Mouse (Mus musculus): ENCODE results near the gene Gabarap. TPM values are rescaled to one million over a fixed set of nuclear protein-coding genes. Genes with fewer than 3 reads are reported as not detected.
"Not testable (repeated sequence)": the region's sequence is repeated elsewhere in the genome, so short reads cannot be mapped to it uniquely, and the experiment has no call there.

Gene Gabarap
- polyA plus RNA-seq, 1 experiment from 2014 or later: 1,136 TPM

DNA sequence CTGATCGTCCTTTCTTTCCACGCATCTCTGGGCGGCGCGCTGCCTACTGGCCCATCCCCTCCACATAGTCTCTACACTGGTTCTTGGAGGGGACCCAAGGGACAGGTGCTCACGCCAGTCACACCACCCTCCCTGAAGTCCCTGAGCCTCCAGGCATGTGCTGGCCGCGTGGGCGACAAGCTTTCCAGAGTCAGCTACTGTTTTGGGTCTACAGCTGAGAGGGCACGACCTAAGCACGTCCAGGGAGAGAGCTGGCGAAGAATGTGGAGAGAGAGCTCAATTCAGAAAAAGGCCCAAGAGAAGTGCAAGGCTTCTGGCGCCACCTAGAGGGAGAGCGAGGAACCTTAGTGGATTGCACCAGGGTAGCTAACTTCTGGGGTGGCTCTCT, 42.2 kb upstream of the Gabarap start:
- H3K4me3 ChIP-seq (ENCODE audit: low read depth, low read length): peak overlapping the region; percentile 47
- no peaks in the 10 kb centered on the region for H3K9me3 ChIP-seq (ENCODE audit: control insufficient read depth)
- no peaks in the 10 kb centered on the region for H3K36me3 ChIP-seq (ENCODE audit: control insufficient read depth, insufficient read depth)
- peak; percentile 97 for TF ChIP-seq CTCF (IDR thresholded peaks at IDR 0.05; ENCODE audit: low read depth)
- peaks cover 10% of the 10 kb centered on the region for H3K4me1 ChIP-seq (replicated peaks; ENCODE audit: control insufficient read depth, insufficient read depth, low read length)
- H3K27me3 ChIP-seq (replicated peaks; ENCODE audit: control insufficient read depth, insufficient read depth, low read length): no peaks in the 10 kb centered on the region
- under 1% methylated on average over 14 of the region's 14 CpGs for WGBS
- peak overlapping the region; percentile 18; the same call in 1 of the 2 replicates for H3K9ac ChIP-seq (ENCODE audit: low read depth, low read length)
- peak; percentile 39; the same call in 1 of the 2 replicates for ATAC-seq
- peak overlapping the region; percentile 74 for H3K4me2 ChIP-seq (replicated peaks; ENCODE audit: low read depth)
- H3K27ac ChIP-seq (ENCODE audit: low read depth, low read length): no peak overlapping the region

DNA sequence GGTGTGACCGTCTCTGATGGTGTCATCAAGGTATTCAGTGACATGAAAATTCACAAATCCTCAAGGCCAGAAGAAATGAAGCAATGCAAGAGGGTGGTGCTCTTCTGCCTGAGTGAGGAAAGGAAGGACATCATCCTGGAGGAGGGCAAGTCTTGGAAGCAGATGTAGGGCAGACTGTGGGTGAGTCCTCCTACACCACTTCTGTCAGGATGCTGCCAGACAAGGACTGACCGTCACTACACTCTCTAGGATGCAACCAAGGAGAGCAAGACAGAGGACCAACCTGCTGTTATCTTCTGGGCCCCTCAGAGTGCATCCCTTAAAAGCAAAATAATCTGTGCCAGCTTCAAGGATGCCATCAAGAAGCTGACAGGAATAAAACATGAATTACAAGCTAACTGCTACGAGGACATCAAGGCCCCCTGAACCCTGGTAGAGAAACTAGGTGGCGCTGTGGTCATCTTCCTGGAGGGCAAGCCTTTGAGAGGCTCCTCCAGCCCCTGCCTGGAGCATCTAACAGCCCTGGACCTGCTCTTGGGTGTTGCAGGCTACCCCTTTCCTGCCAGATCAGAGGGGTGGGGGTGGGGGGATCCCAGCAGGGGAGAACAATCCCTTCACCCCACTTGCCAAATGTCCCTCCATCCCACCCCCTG, 40.0 kb upstream of the Gabarap start:
- Histone ChIP-seq H3K27me3 (replicated peaks; ENCODE audit: control insufficient read depth, insufficient read depth, low read length) (no peaks in the 10 kb centered on the region), H3K4me1 (replicated peaks; ENCODE audit: control insufficient read depth, insufficient read depth, low read length) (peaks cover 10% of the 10 kb centered on the region), H3K9ac (ENCODE audit: low read depth, low read length) (no peak overlapping the region), H3K36me3 (ENCODE audit: control insufficient read depth, insufficient read depth) (no peaks in the 10 kb centered on the region), H3K4me2 (replicated peaks; ENCODE audit: low read depth) (no peak overlapping the region), H3K27ac (ENCODE audit: low read depth, low read length) (no peak overlapping the region), H3K9me3 (ENCODE audit: control insufficient read depth) (no peaks in the 10 kb centered on the region), H3K4me3 (ENCODE audit: low read depth, low read length) (no peak overlapping the region)
- ATAC-seq: no peak
- WGBS: 45% methylated on average over 4 of the region's 4 CpGs
- peak; percentile 61 for TF ChIP-seq CTCF (IDR thresholded peaks at IDR 0.05; ENCODE audit: low read depth)

DNA sequence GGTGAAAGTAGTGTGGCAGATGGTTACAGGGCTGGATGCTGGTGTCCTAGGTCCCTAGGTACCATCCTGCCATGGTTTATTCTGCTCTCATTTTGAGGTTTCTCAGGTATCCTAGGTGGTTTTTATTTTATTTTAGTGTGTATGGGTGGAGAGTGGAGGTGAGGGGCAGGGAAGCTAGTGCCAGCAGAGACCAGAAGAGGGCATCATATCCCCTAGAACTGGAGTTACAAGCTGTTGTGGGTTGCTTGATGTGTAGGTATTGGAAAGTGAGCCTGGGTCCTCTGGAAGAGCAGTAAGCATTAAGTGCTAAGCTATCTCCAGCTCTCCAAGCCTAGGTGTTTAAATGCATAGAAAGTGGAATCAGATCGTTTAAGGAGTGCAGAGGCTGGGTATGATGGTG, 38.7 kb upstream of the Gabarap start:
- ATAC-seq: no peak
- WGBS: 36% methylated on average over 1 of the region's 1 CpGs
- no peaks in the 10 kb centered on the region for H3K27me3 ChIP-seq (replicated peaks; ENCODE audit: control insufficient read depth, insufficient read depth, low read length)
- H3K27ac ChIP-seq (ENCODE audit: low read depth, low read length): no peak overlapping the region
- H3K4me2 ChIP-seq (replicated peaks; ENCODE audit: low read depth): no peak overlapping the region
- H3K4me3 ChIP-seq (ENCODE audit: low read depth, low read length): no peak overlapping the region
- no peaks in the 10 kb centered on the region for H3K9me3 ChIP-seq (ENCODE audit: control insufficient read depth)
- H3K36me3 ChIP-seq (ENCODE audit: control insufficient read depth, insufficient read depth): no peaks in the 10 kb centered on the region
- TF ChIP-seq CTCF (IDR thresholded peaks at IDR 0.05; ENCODE audit: low read depth): peak; percentile 68
- no peak overlapping the region for H3K9ac ChIP-seq (ENCODE audit: low read depth, low read length)
- peaks cover 10% of the 10 kb centered on the region for H3K4me1 ChIP-seq (replicated peaks; ENCODE audit: control insufficient read depth, insufficient read depth, low read length)

DNA sequence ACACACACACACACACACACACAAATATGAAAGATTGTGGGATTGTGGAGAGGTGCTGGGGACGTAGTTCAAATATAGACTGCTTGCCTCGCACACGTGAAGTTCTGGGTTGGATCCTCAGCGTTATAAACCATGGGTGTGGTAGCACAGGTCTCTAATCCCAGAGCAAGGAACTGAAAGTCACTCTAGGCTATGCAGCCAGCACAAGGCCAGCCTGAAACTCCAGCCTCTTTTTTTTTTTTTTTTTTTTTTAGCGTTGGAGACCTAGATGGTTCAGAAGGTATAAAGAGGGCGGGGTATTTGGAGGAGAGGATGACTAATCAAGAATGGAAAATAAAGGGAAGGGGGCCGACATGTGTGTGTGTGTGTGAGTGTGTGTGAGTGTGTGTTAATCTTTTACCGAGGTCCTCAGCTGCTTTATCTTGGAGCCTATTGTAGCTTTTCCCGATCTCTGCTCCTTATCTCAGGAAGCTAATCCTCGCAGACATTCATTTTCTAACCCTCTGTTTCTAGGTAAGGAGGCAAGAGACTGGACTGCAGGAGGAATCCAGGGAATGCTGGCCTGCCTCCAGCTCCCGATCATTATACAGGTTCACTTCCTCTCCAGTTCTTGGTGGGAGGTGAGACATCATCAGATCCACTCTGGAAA, 37.6 kb upstream of the Gabarap start:
- peak; percentile 37; the same call in 1 of the 2 replicates for ATAC-seq
- no peaks in the 10 kb centered on the region for H3K9me3 ChIP-seq (ENCODE audit: control insufficient read depth)
- H3K27me3 ChIP-seq (replicated peaks; ENCODE audit: control insufficient read depth, insufficient read depth, low read length): no peaks in the 10 kb centered on the region
- no peak overlapping the region for H3K4me3 ChIP-seq (ENCODE audit: low read depth, low read length)
- no peak overlapping the region for H3K9ac ChIP-seq (ENCODE audit: low read depth, low read length)
- no peak overlapping the region for H3K27ac ChIP-seq (ENCODE audit: low read depth, low read length)
- H3K4me1 ChIP-seq (replicated peaks; ENCODE audit: control insufficient read depth, insufficient read depth, low read length): peaks cover 5% of the 10 kb centered on the region
- peak overlapping the region; percentile 6 for H3K4me2 ChIP-seq (replicated peaks; ENCODE audit: low read depth)
- no peak for TF ChIP-seq CTCF (IDR thresholded peaks at IDR 0.05; ENCODE audit: low read depth)
- 22% methylated on average over 11 of the region's 11 CpGs for WGBS
- H3K36me3 ChIP-seq (ENCODE audit: control insufficient read depth, insufficient read depth): no peaks in the 10 kb centered on the region

DNA sequence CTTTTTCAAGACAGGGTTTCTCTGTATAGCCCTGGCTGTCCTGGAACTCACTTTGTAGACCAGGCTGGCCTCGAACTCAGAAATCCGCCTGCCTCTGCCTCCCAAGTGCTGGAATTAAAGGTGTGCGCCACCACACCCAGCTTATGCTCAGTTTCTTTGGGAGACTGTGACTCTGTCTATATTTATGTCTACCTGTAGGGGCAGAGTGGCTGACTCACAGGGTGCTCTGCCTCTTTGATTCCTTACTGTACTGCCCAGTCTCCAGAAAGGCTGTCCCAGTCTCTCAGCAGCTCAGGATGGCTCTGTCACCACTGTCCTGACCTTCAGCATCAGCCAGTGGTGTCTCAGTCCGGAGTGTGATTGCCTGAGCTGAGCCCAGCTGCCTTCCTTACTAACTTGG, 35.3 kb upstream of the Gabarap start:
- not testable (repeated sequence) for H3K36me3 ChIP-seq (ENCODE audit: control insufficient read depth, insufficient read depth); H3K4me1 ChIP-seq (replicated peaks; ENCODE audit: control insufficient read depth, insufficient read depth, low read length); H3K27me3 ChIP-seq (replicated peaks; ENCODE audit: control insufficient read depth, insufficient read depth, low read length); H3K4me2 ChIP-seq (replicated peaks; ENCODE audit: low read depth); H3K9me3 ChIP-seq (ENCODE audit: control insufficient read depth); H3K4me3 ChIP-seq (ENCODE audit: low read depth, low read length); H3K9ac ChIP-seq (ENCODE audit: low read depth, low read length); H3K27ac ChIP-seq (ENCODE audit: low read depth, low read length)
- ATAC-seq: peak; percentile 44
- peak; percentile 26 for TF ChIP-seq CTCF (IDR thresholded peaks at IDR 0.05; ENCODE audit: low read depth)
- WGBS: 71% methylated on average over 3 of the region's 4 CpGs

DNA sequence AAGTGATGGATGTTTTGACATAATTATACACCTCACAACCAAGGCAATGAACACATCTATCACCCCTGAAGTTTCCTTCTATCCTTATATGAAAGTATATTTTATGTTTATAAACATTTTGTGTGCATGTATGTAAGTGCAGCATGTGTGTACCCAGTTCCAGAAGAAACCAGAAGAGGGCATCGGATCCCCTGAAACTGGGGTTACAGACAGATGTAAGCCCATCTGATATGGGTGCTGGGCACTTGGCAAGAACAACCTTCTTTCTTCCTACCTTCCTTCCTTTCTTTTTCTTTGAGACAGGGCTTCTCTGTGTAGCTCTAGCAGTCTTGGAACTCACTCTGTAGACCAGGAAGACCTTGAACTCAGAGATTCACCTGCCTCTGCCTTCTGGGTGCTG, 34.7 kb upstream of the Gabarap start:
- Histone ChIP-seq H3K9ac (ENCODE audit: low read depth, low read length) (no peak overlapping the region), H3K4me2 (replicated peaks; ENCODE audit: low read depth) (no peak overlapping the region), H3K27ac (ENCODE audit: low read depth, low read length) (no peak overlapping the region), H3K36me3 (ENCODE audit: control insufficient read depth, insufficient read depth) (no peaks in the 10 kb centered on the region), H3K9me3 (ENCODE audit: control insufficient read depth) (no peaks in the 10 kb centered on the region), H3K4me3 (ENCODE audit: low read depth, low read length) (no peak overlapping the region), H3K27me3 (replicated peaks; ENCODE audit: control insufficient read depth, insufficient read depth, low read length) (no peaks in the 10 kb centered on the region), H3K4me1 (replicated peaks; ENCODE audit: control insufficient read depth, insufficient read depth, low read length) (no peaks in the 10 kb centered on the region)
- no peak for ATAC-seq
- peak; percentile 38 for TF ChIP-seq CTCF (IDR thresholded peaks at IDR 0.05; ENCODE audit: low read depth)
- 77% methylated on average over 1 of the region's 1 CpGs for WGBS

All from intestine, postnatal 0 days (tissue).